Comparison of ENCODE assay signal across 13 mouse cellular contexts in genomic region chr4:22970495-22970894, GRCm38 (mm10).
DNase-seq lines count a peak whose midpoint lies in the region; ATAC-seq lines count a peak whose summit lies in the region.
"Had no signal": no experiment of that assay in that cellular context is flagged by ENCODE, and none has a peak within 500 bp of the region (broad histone marks: within the 10 kb centered on the region; RNA-seq: fewer than 3 reads in every experiment).

No protein-coding gene starts in this region.

- no peaks in the 10 kb centered on the region for H3K9me3 ChIP-seq in kidney, embryonic 14.5 days (ENCODE audit: control insufficient read depth, low read length)
- H3K9me3 ChIP-seq in forebrain, embryonic 16.5 days (ENCODE audit: control insufficient read depth, low read length) = no peaks in the 10 kb centered on the region
- no peaks in the 10 kb centered on the region for H3K9me3 ChIP-seq in midbrain, embryonic 12.5 days
- H3K9me3 ChIP-seq: embryonic facial prominence, embryonic 12.5 days; heart, embryonic 15.5 days had no signal

- no peak overlapping the region for H3K4me3 ChIP-seq in kidney, embryonic 14.5 days (ENCODE audit: low read length)
- H3K4me3 ChIP-seq in forebrain, embryonic 16.5 days (replicated peaks; ENCODE audit: low read length) = no peak overlapping the region
- H3K4me3 ChIP-seq in midbrain, embryonic 12.5 days = no peak overlapping the region
- H3K4me3 ChIP-seq: embryonic facial prominence, embryonic 12.5 days; heart, embryonic 15.5 days had no signal

- H3K36me3 ChIP-seq in kidney, embryonic 14.5 days (ENCODE audit: control insufficient read depth, insufficient read depth, low read length) = no peaks in the 10 kb centered on the region
- H3K36me3 ChIP-seq in forebrain, embryonic 16.5 days (ENCODE audit: control insufficient read depth, insufficient read depth) = no peaks in the 10 kb centered on the region
- H3K36me3 ChIP-seq in midbrain, embryonic 12.5 days = no peaks in the 10 kb centered on the region
- H3K36me3 ChIP-seq: embryonic facial prominence, embryonic 12.5 days; heart, embryonic 15.5 days had no signal

- H3K4me2 ChIP-seq in kidney, embryonic 14.5 days (replicated peaks; ENCODE audit: low read depth, low read length) = no peak overlapping the region
- no peak overlapping the region for H3K4me2 ChIP-seq in forebrain, embryonic 16.5 days (ENCODE audit: low read length)
- H3K4me2 ChIP-seq in midbrain, embryonic 12.5 days (replicated peaks) = no peak overlapping the region
- H3K4me2 ChIP-seq: embryonic facial prominence, embryonic 12.5 days; heart, embryonic 15.5 days; liver, embryonic 11.5 days had no signal

- no peak overlapping the region for H3K9ac ChIP-seq in kidney, embryonic 14.5 days (ENCODE audit: low read depth, low read length)
- H3K9ac ChIP-seq in forebrain, embryonic 16.5 days (replicated peaks; ENCODE audit: low read depth, low read length) = no peak overlapping the region
- no peak overlapping the region for H3K9ac ChIP-seq in midbrain, embryonic 12.5 days (replicated peaks)
- H3K9ac ChIP-seq: embryonic facial prominence, embryonic 12.5 days; heart, embryonic 15.5 days had no signal

- H3K27ac ChIP-seq in kidney, embryonic 14.5 days (ENCODE audit: low read depth, low read length) = no peak overlapping the region
- no peak overlapping the region; the same call in 1 of the 2 replicates for H3K27ac ChIP-seq in forebrain, embryonic 16.5 days (ENCODE audit: low read length)
- H3K27ac ChIP-seq in midbrain, embryonic 12.5 days (replicated peaks) = peak overlapping the region; percentile 65; the same call in 1 of the 2 replicates
- H3K27ac ChIP-seq: embryonic facial prominence, embryonic 12.5 days; heart, embryonic 15.5 days had no signal

- no peaks in the 10 kb centered on the region for H3K27me3 ChIP-seq in kidney, embryonic 14.5 days (ENCODE audit: control insufficient read depth, insufficient read depth, low read length)
- no peaks in the 10 kb centered on the region for H3K27me3 ChIP-seq in forebrain, embryonic 16.5 days (replicated peaks; ENCODE audit: control insufficient read depth, insufficient read depth, low read length)
- H3K27me3 ChIP-seq in midbrain, embryonic 12.5 days = 0 out of 2 replicates have a peak, but pooled peaks cover 6% of the 10 kb centered on the region
- H3K27me3 ChIP-seq: embryonic facial prominence, embryonic 12.5 days; heart, embryonic 15.5 days had no signal

- 5% methylated on average over 5 of the region's 5 CpGs for WGBS in kidney, embryonic 14.5 days
- 3% methylated on average over 5 of the region's 5 CpGs for WGBS in forebrain, embryonic 16.5 days
- 4% methylated on average over 5 of the region's 5 CpGs for WGBS in midbrain, embryonic 12.5 days

- no peaks in the 10 kb centered on the region for H3K4me1 ChIP-seq in kidney, embryonic 14.5 days (ENCODE audit: control insufficient read depth, insufficient read depth, low read length)
- H3K4me1 ChIP-seq in forebrain, embryonic 16.5 days (replicated peaks; ENCODE audit: control insufficient read depth, insufficient read depth, low read length) = peaks cover 16% of the 10 kb centered on the region
- peaks cover 25% of the 10 kb centered on the region for H3K4me1 ChIP-seq in midbrain, embryonic 12.5 days
- H3K4me1 ChIP-seq: embryonic facial prominence, embryonic 12.5 days; heart, embryonic 15.5 days had no signal

- no peak for DNase-seq in kidney, adult 11 months
- peak; percentile 35 for DNase-seq in retina, postnatal 7 days (ENCODE audit: low read depth, low spot score)
- no peak for DNase-seq in right cerebral cortex, postnatal 10 days (ENCODE audit: low spot score in 2 of 2)
- no peak for DNase-seq in right cerebral cortex, adult 2 months (ENCODE audit: low spot score in 2 of 2)
- DNase-seq in layer of hippocampus, postnatal 36 days = no peak
- DNase-seq: cerebellum, adult 2 months; thymus, adult 2 months had no signal

- ATAC-seq in kidney, embryonic 14.5 days (ENCODE audit: low FRiP score, low TSS enrichment) = peak; percentile 46; the same call in 1 of the 2 replicates
- ATAC-seq in forebrain, embryonic 16.5 days = peak; percentile 18; the same call in 1 of the 2 replicates
- peak; percentile 84 for ATAC-seq in midbrain, embryonic 12.5 days (ENCODE audit: low FRiP score, low read depth)

Comparison
In these comparisons a context has a peak if more than half of its experiments do, and no peak if none do; other contexts are left out.
1. ATAC-seq: peak in every context shown above with its lines; median percentile 84 in midbrain, embryonic 12.5 days; 46 in kidney, embryonic 14.5 days; 18 in forebrain, embryonic 16.5 days.